Comparison of ENCODE assay signal across 19 mouse cellular contexts in genomic region chr11:46299901-46300300, GRCm38 (mm10). TPM values are rescaled to one million over a fixed set of nuclear protein-coding genes. Genes with fewer than 3 reads are reported as not detected.
DNase-seq lines count a peak whose midpoint lies in the region; ATAC-seq and TF ChIP-seq lines count a peak whose summit lies in the region.
"Had no signal": no experiment of that assay in that cellular context is flagged by ENCODE, and none has a peak within 500 bp of the region (broad histone marks: within the 10 kb centered on the region; RNA-seq: fewer than 3 reads in every experiment).

No protein-coding gene starts in this region.

- no peaks in the 10 kb centered on the region for H3K36me3 ChIP-seq in forebrain, embryonic 16.5 days (ENCODE audit: control insufficient read depth, insufficient read depth)
- H3K36me3 ChIP-seq: forebrain, embryonic 12.5 days; heart, embryonic 12.5 days; hindbrain, embryonic 10.5 days had no signal

- no peak for TF ChIP-seq POLR2A in cerebellum, adult 2 months (IDR thresholded peaks at IDR 0.05; ENCODE audit: borderline replicate concordance, insufficient read depth, low read length)

- 67% methylated on average over 6 of the region's 6 CpGs for WGBS in cerebellum, adult 2 months
- WGBS in forebrain, embryonic 16.5 days: 37% methylated on average over 6 of the region's 6 CpGs

- ATAC-seq in erythroid progenitor cell, adult 5-6 weeks (replicated peaks; ENCODE audit: low FRiP score, poor library complexity, severe bottlenecking): no peak
- ATAC-seq in forebrain, embryonic 16.5 days: no peak
- ATAC-seq: activated CD4-positive, CD25-positive, alpha-beta regulatory T cell, adult 4 months; forebrain, postnatal 0 days had no signal

- TF ChIP-seq CTCF in cerebellum, adult 2 months (IDR thresholded peaks at IDR 0.05; ENCODE audit: borderline replicate concordance, insufficient read depth, low read depth, low read length): no peak
- TF ChIP-seq CTCF in layer of hippocampus, adult 2 months (conservative IDR thresholded peaks at IDR 0.05): no peak

- no peak overlapping the region for H3K4me3 ChIP-seq in cerebellum, adult 2 months (replicated peaks; ENCODE audit: insufficient read depth, low read depth, low read length)
- H3K4me3 ChIP-seq in layer of hippocampus, adult 2 months: no peak overlapping the region
- H3K4me3 ChIP-seq in forebrain, embryonic 16.5 days (replicated peaks; ENCODE audit: low read length): no peak overlapping the region
- H3K4me3 ChIP-seq: forebrain, embryonic 12.5 days; heart, adult 2 months; heart, embryonic 12.5 days; hindbrain, embryonic 10.5 days had no signal

- H3K27ac ChIP-seq in cerebellum, adult 2 months (ENCODE audit: insufficient read depth, low read length): peak overlapping the region; percentile 61
- peak overlapping the region; percentile 87 for H3K27ac ChIP-seq in layer of hippocampus, adult 2 months
- H3K27ac ChIP-seq in forebrain, embryonic 16.5 days (ENCODE audit: low read length): no peak overlapping the region
- H3K27ac ChIP-seq: forebrain, embryonic 12.5 days; heart, adult 2 months; hindbrain, embryonic 10.5 days; hindbrain, embryonic 14.5 days had no signal

- H3K27me3 ChIP-seq in cerebellum, adult 2 months (ENCODE audit: control insufficient read depth, insufficient read depth, low read length): no peaks in the 10 kb centered on the region
- no peaks in the 10 kb centered on the region for H3K27me3 ChIP-seq in forebrain, embryonic 16.5 days (replicated peaks; ENCODE audit: control insufficient read depth, insufficient read depth, low read length)
- H3K27me3 ChIP-seq: forebrain, embryonic 12.5 days; heart, embryonic 12.5 days; Patski had no signal

- no peaks in the 10 kb centered on the region for H3K9me3 ChIP-seq in forebrain, embryonic 16.5 days (ENCODE audit: control insufficient read depth, low read length)
- H3K9me3 ChIP-seq: forebrain, embryonic 12.5 days; heart, embryonic 12.5 days; hindbrain, embryonic 10.5 days had no signal

- H3K4me2 ChIP-seq in forebrain, embryonic 16.5 days (ENCODE audit: low read length): no peak overlapping the region
- H3K4me2 ChIP-seq: forebrain, embryonic 12.5 days; heart, embryonic 12.5 days; hindbrain, embryonic 14.5 days had no signal

- no peak for DNase-seq in cerebellum, adult 2 months
- no peak for DNase-seq in cerebellum, adult 9-11 months
- peak in 1 of 2 experiments; percentile 67 for DNase-seq in layer of hippocampus, adult 2 months (ENCODE audit: low spot score in 2 of 2)
- no peak for DNase-seq in layer of hippocampus, postnatal 36 days
- peak; percentile 63 for DNase-seq in right cerebral cortex, adult 18-20 months
- no peak for DNase-seq in right cerebral cortex, postnatal 4 days
- DNase-seq: adrenal gland, postnatal 14 days; cerebellum, adult 8-10 months; forebrain, postnatal 0 days; gastrocnemius, postnatal 14 days; heart, adult 2 months had no signal

- no peak overlapping the region for H3K9ac ChIP-seq in forebrain, embryonic 16.5 days (replicated peaks; ENCODE audit: low read depth, low read length)
- H3K9ac ChIP-seq: forebrain, embryonic 12.5 days; forebrain, postnatal 0 days; heart, embryonic 12.5 days; hindbrain, embryonic 14.5 days had no signal

- peaks cover 36% of the 10 kb centered on the region for H3K4me1 ChIP-seq in cerebellum, adult 2 months (ENCODE audit: control insufficient read depth, insufficient read depth, low read length)
- H3K4me1 ChIP-seq in forebrain, embryonic 16.5 days (replicated peaks; ENCODE audit: control insufficient read depth, insufficient read depth, low read length): no peaks in the 10 kb centered on the region

RNA-seq across cellular contexts. Expression of gene Cyfip2, which starts 12.8 kb away (rescaled TPM):
- polyA plus RNA-seq in cerebellum, adult 2 months (2012; rRNA removed): 200 and 203 TPM in 2 replicates
- total RNA-seq in layer of hippocampus, adult 2 months (2021): 100 to 1,000 TPM; 530 to 540 TPM
- 100 to 1,000 TPM; 491 to 500 TPM for total RNA-seq in layer of hippocampus, postnatal 36 days (2021)
- 42.9 and 56.6 TPM in 2 replicates for total RNA-seq in erythroid progenitor cell, adult 5-6 weeks (2015; ENCODE audit: low replicate concordance)
- 13.5 and 14.4 TPM in 2 replicates for total RNA-seq in erythroid progenitor cell, adult 5-6 weeks (2017; ENCODE audit: low replicate concordance)
- 88.4 and 91.4 TPM in 2 replicates for polyA plus RNA-seq in forebrain, embryonic 16.5 days (2015; fragmentation: Nextera tagmentation; extraction: Ambion mirVana)

Comparison
In these comparisons a context has a peak if more than half of its experiments do, and no peak if none do; other contexts are left out.
1. RNA of gene Cyfip2, which starts 12.8 kb away (total RNA-seq): 530 to 540 TPM in layer of hippocampus, adult 2 months and 491 to 500 TPM in layer of hippocampus, postnatal 36 days; 13.5 to 56.6 TPM in erythroid progenitor cell, adult 5-6 weeks; every median in the first group is over 4 times any median in the second.